In the genomic region with DNA sequence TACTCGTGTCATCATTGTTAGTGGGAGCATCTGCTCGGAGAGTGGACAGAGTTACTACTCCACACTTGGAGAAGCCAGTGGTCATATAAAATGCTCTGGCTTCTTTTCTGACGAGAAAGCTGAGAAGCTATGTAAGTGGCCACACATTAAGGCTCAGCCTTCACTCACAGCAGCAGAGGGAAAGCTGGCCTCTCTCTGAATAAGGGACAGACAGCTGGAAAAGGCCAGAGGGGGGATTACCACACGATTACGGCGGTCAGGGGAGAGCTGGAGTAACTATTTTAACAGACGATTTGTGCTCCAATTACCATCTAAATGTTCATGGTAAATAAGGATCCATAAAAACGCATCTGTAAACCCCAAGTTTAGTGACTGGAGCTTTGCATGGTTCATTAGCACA, we compare ENCODE assay signal across 14 mouse cellular contexts.
A peak's percentile ranks its signal among the peaks of the same experiment; 100 is the strongest.
DNase-seq lines count a peak whose midpoint lies in the region; ATAC-seq and TF ChIP-seq lines count a peak whose summit lies in the region.
"Had no signal": no experiment of that assay in that cellular context is flagged by ENCODE, and none has a peak within 500 bp of the region (broad histone marks: within the 10 kb centered on the region; RNA-seq: fewer than 3 reads in every experiment).

No protein-coding gene starts in this region.

- ATAC-seq in heart, embryonic 12.5 days (ENCODE audit: insufficient number of reproducible peaks, low FRiP score): no peak
- ATAC-seq in lung, embryonic 15.5 days (ENCODE audit: borderline replicate concordance, extremely low read depth, low FRiP score, low TSS enrichment): no peak

- no peaks in the 10 kb centered on the region for H3K36me3 ChIP-seq in heart, embryonic 12.5 days
- H3K36me3 ChIP-seq in lung, embryonic 15.5 days: no peaks in the 10 kb centered on the region
- H3K36me3 ChIP-seq in small intestine, adult 2 months (ENCODE audit: control insufficient read depth, insufficient read depth, low read length): no peaks in the 10 kb centered on the region
- H3K36me3 ChIP-seq: forebrain, embryonic 10.5 days; liver, embryonic 15.5 days had no signal

- peak; percentile 84 for DNase-seq in heart, adult 11 months
- DNase-seq in lung, adult 18-20 months: no peak
- DNase-seq in heart, postnatal 14 days: peak; percentile 1 to 2
- no peak for DNase-seq in cerebellum, adult 9-10 months
- no peak for DNase-seq in right cerebral cortex, postnatal 14 days
- DNase-seq: cerebellum, adult 11 months; kidney, adult 11 months; spleen, adult 18-20 months had no signal

- 63% methylated on average over 8 of the region's 8 CpGs for WGBS in heart, embryonic 12.5 days
- WGBS in lung, embryonic 15.5 days: 43% methylated on average over 8 of the region's 8 CpGs
- whole genome bisulfite sequencing in small intestine, adult 2 months: 66% methylated on average over 8 of the region's 8 CpGs

- TF ChIP-seq POLR2A in small intestine, adult 2 months (IDR thresholded peaks at IDR 0.05; ENCODE audit: low read depth, low read length): no peak

- TF ChIP-seq CTCF in small intestine, adult 2 months (IDR thresholded peaks at IDR 0.05; ENCODE audit: extremely low read depth, insufficient read length, insufficient replicate concordance, low read depth, low read length): no peak

- no peak overlapping the region for H3K4me3 ChIP-seq in heart, embryonic 12.5 days
- H3K4me3 ChIP-seq in lung, embryonic 15.5 days: no peak overlapping the region
- no peak overlapping the region for H3K4me3 ChIP-seq in small intestine, adult 2 months (ENCODE audit: low read depth, low read length)
- H3K4me3 ChIP-seq: forebrain, embryonic 10.5 days; layer of hippocampus, adult 2 months; liver, embryonic 15.5 days had no signal

- H3K27ac ChIP-seq in heart, embryonic 12.5 days (ENCODE audit: poor library complexity, severe bottlenecking): no peak overlapping the region
- H3K27ac ChIP-seq in lung, embryonic 15.5 days: peak overlapping the region; percentile 12; the same call in 1 of the 2 replicates
- peak overlapping the region; percentile 46; the same call in 1 of the 2 replicates for H3K27ac ChIP-seq in small intestine, adult 2 months (ENCODE audit: insufficient read depth, low read depth, low read length)
- H3K27ac ChIP-seq: forebrain, embryonic 10.5 days; layer of hippocampus, adult 2 months; liver, embryonic 15.5 days had no signal

- H3K4me1 ChIP-seq in heart, embryonic 12.5 days (replicated peaks): no peaks in the 10 kb centered on the region
- 0 out of 2 replicates have a peak, but pooled peaks cover 8% of the 10 kb centered on the region for H3K4me1 ChIP-seq in lung, embryonic 15.5 days
- no peaks in the 10 kb centered on the region for H3K4me1 ChIP-seq in small intestine, adult 2 months (ENCODE audit: control insufficient read depth, insufficient read depth, insufficient read length, low read length)
- H3K4me1 ChIP-seq: liver, embryonic 15.5 days had no signal

- H3K9me3 ChIP-seq in heart, embryonic 12.5 days (replicated peaks): no peaks in the 10 kb centered on the region
- no peaks in the 10 kb centered on the region for H3K9me3 ChIP-seq in lung, embryonic 15.5 days
- H3K9me3 ChIP-seq: forebrain, embryonic 10.5 days; liver, embryonic 15.5 days had no signal

- H3K9ac ChIP-seq in heart, embryonic 12.5 days: no peak overlapping the region
- no peak overlapping the region for H3K9ac ChIP-seq in lung, embryonic 15.5 days
- H3K9ac ChIP-seq: liver, embryonic 15.5 days had no signal

- intact Hi-C loops in heart, postnatal 14 days (cut with DNase I): no loop called here

- no peak overlapping the region for H3K4me2 ChIP-seq in heart, embryonic 12.5 days
- no peak overlapping the region for H3K4me2 ChIP-seq in lung, embryonic 15.5 days
- H3K4me2 ChIP-seq: liver, embryonic 15.5 days had no signal

- no peaks in the 10 kb centered on the region for H3K27me3 ChIP-seq in heart, embryonic 12.5 days (replicated peaks)
- H3K27me3 ChIP-seq in lung, embryonic 15.5 days: no peaks in the 10 kb centered on the region
- no peaks in the 10 kb centered on the region for H3K27me3 ChIP-seq in small intestine, adult 2 months (ENCODE audit: control insufficient read depth, insufficient read depth, low read length)
- H3K27me3 ChIP-seq: liver, embryonic 15.5 days had no signal

Comparison
In these comparisons a context has a peak if more than half of its experiments do, and no peak if none do; other contexts are left out.
1. DNase-seq: peak in heart, adult 11 months (single experiment) and heart, postnatal 14 days (2 of 2); none in lung, adult 18-20 months (0 of 2), cerebellum, adult 9-10 months (single experiment) and right cerebral cortex, postnatal 14 days (single experiment).